Mouse (Mus musculus): ENCODE data around the gene Pmvk. TPM values are rescaled to one million over a fixed set of nuclear protein-coding genes. Genes with fewer than 3 reads are reported as not detected.

Pmvk gene
- 14.1 and 16.3 TPM in 2 replicates for total RNA-seq (2015; ENCODE audit: low replicate concordance)
- total RNA-seq (2017; ENCODE audit: low replicate concordance), result 8.9 and 13.0 TPM in 2 replicates

GRCm38 (mm10) chr3:89454401-89455177 lies at the start of gene Pmvk:
TSS of gene Pmvk (plus strand) at chr3:89454541.
- no peak for ATAC-seq (replicated peaks; ENCODE audit: low FRiP score, poor library complexity, severe bottlenecking)

GRCm38 (mm10) chr3:89406887-89407286 lies 47.5 kb upstream of the Pmvk start:
- no peak for ATAC-seq (replicated peaks; ENCODE audit: low FRiP score, poor library complexity, severe bottlenecking)

- no peak for ATAC-seq (replicated peaks; ENCODE audit: low FRiP score, poor library complexity, severe bottlenecking)
These were observed 45.9 kb upstream of the Pmvk start for GRCm38 (mm10) chr3:89408448-89408847.

- ATAC-seq (replicated peaks; ENCODE audit: low FRiP score, poor library complexity, severe bottlenecking), result no peak
These were observed 44.6 kb upstream of the Pmvk start for GRCm38 (mm10) chr3:89409701-89410100.

- no peak for ATAC-seq (replicated peaks; ENCODE audit: low FRiP score, poor library complexity, severe bottlenecking)
These were observed 43.5 kb upstream of the Pmvk start for GRCm38 (mm10) chr3:89410864-89411263.

GRCm38 (mm10) chr3:89411490-89412393 lies 42.6 kb upstream of the Pmvk start, which contains the start of gene Flad1:
TSS of gene Flad1 (minus strand) at chr3:89411870.
- peak; percentile 99 for ATAC-seq (replicated peaks; ENCODE audit: low FRiP score, poor library complexity, severe bottlenecking)

- ATAC-seq (replicated peaks; ENCODE audit: low FRiP score, poor library complexity, severe bottlenecking), result no peak
These were observed 38.2 kb upstream of the Pmvk start for GRCm38 (mm10) chr3:89416158-89416557.

GRCm38 (mm10) chr3:89417131-89417530 lies 37.2 kb upstream of the Pmvk start:
- no peak for ATAC-seq (replicated peaks; ENCODE audit: low FRiP score, poor library complexity, severe bottlenecking)

GRCm38 (mm10) chr3:89417840-89418169 lies 36.5 kb upstream of the Pmvk start:
- no peak for ATAC-seq (replicated peaks; ENCODE audit: low FRiP score, poor library complexity, severe bottlenecking)

GRCm38 (mm10) chr3:89418170-89418860 lies 36.0 kb upstream of the Pmvk start, which contains the start of the genes Cks1b and Shc1:
TSS of gene Cks1b (minus strand) at chr3:89418383.
TSS of gene Shc1 (plus strand) at chr3:89418443.
- ATAC-seq (replicated peaks; ENCODE audit: low FRiP score, poor library complexity, severe bottlenecking), result peak; percentile 83

- ATAC-seq (replicated peaks; ENCODE audit: low FRiP score, poor library complexity, severe bottlenecking), result peak; percentile 31
These were observed 35.5 kb upstream of the Pmvk start for GRCm38 (mm10) chr3:89418861-89419250.

GRCm38 (mm10) chr3:89419571-89419970 lies 34.8 kb upstream of the Pmvk start:
- ATAC-seq (replicated peaks; ENCODE audit: low FRiP score, poor library complexity, severe bottlenecking), result no peak

GRCm38 (mm10) chr3:89419981-89420380 lies 34.4 kb upstream of the Pmvk start:
- no peak for ATAC-seq (replicated peaks; ENCODE audit: low FRiP score, poor library complexity, severe bottlenecking)

GRCm38 (mm10) chr3:89420421-89420820 lies 33.9 kb upstream of the Pmvk start:
- no peak for ATAC-seq (replicated peaks; ENCODE audit: low FRiP score, poor library complexity, severe bottlenecking)

- peak; percentile 73 for ATAC-seq (replicated peaks; ENCODE audit: low FRiP score, poor library complexity, severe bottlenecking)
These were observed 33.2 kb upstream of the Pmvk start for GRCm38 (mm10) chr3:89421002-89421774.

- ATAC-seq (replicated peaks; ENCODE audit: low FRiP score, poor library complexity, severe bottlenecking), result no peak
These were observed 32.4 kb upstream of the Pmvk start for GRCm38 (mm10) chr3:89421810-89422473.

- no peak for ATAC-seq (replicated peaks; ENCODE audit: low FRiP score, poor library complexity, severe bottlenecking)
These were observed 31.7 kb upstream of the Pmvk start for GRCm38 (mm10) chr3:89422556-89423205.

- ATAC-seq (replicated peaks; ENCODE audit: low FRiP score, poor library complexity, severe bottlenecking), result no peak
These were observed 29.8 kb upstream of the Pmvk start for GRCm38 (mm10) chr3:89424416-89425140.
